Mouse (Mus musculus) limb, embryonic 11.5 days (tissue): Measurements from ENCODE around the gene A030005K14Rik. TPM values are rescaled to one million over a fixed set of nuclear protein-coding genes. Genes with fewer than 3 reads are reported as not detected.

Experiments
- ATAC-seq: fragments of 200-750 bp; cut with Nextera tagmentation; 2 replicates; pipeline ENCODE4 v1.8.0; 2017; ENCODE audit warnings: low read depth; ENCODE audit not compliant: insufficient number of reproducible peaks, low FRiP score, low TSS enrichment
- DNase-seq: peaks from one replicate; pipeline ENCODE4 v3.0.0-alpha.2; 2015; ENCODE audit warnings: low spot score
- H3K27ac ChIP-seq: fragments of 300-500 bp; sonication (generic); replicated peaks from 2 replicates; pipeline ENCODE4 v1.5.1; 2014; ENCODE audit warnings: low read depth, mild to moderate bottlenecking, low read length
- H3K27me3 ChIP-seq: fragments of 300-500 bp; sonication (generic); 2 replicates; pipeline ENCODE4 v1.6.1; 2014; ENCODE audit warnings: mild to moderate bottlenecking, low read length, mixed read lengths; ENCODE audit not compliant: control insufficient read depth, insufficient read depth
- H3K36me3 ChIP-seq: fragments of 300-500 bp; sonication (generic); 2 replicates; pipeline ENCODE4 v1.6.1; 2014; ENCODE audit warnings: mild to moderate bottlenecking, low read length, moderate library complexity, mixed read lengths; ENCODE audit not compliant: control insufficient read depth, insufficient read depth
- H3K4me1 ChIP-seq: fragments of 300-500 bp; sonication (generic); 2 replicates; pipeline ENCODE4 v1.6.1; 2014; ENCODE audit warnings: low read length, mixed read lengths; ENCODE audit not compliant: control insufficient read depth, insufficient read depth
- H3K4me2 ChIP-seq: fragments of 300-500 bp; sonication (generic); 2 replicates; pipeline ENCODE4 v1.6.1; 2014; ENCODE audit warnings: low read depth, mild to moderate bottlenecking, moderate library complexity; ENCODE audit not compliant: severe bottlenecking
- H3K4me3 ChIP-seq: fragments of 300-500 bp; sonication (generic); 2 replicates; pipeline ENCODE4 v1.5.1; 2014; ENCODE audit warnings: low read depth, low read length
- H3K9ac ChIP-seq: fragments of 300-500 bp; sonication (generic); 2 replicates; pipeline ENCODE4 v1.6.1; 2014; ENCODE audit warnings: mild to moderate bottlenecking, low read length
- H3K9me3 ChIP-seq: fragments of 300-500 bp; sonication (generic); 2 replicates; pipeline ENCODE4 v1.6.1; 2016; ENCODE audit warnings: low read length; ENCODE audit not compliant: control insufficient read depth
- WGBS: fragments of 180-500 bp; shearing (Covaris S2); extraction: QIAGEN DNeasy Blood & Tissue Kit; methylation state at CpG from one replicate; pipeline ENCODE4 v1.1.7; 2014; 5-methylcytosine and 5-hydroxymethylcytosine counted together
- polyA plus RNA-seq: library from polyadenylated mRNA; unstranded; fragments of >200 nt; fragmentation: Nextera tagmentation; extraction: Ambion mirVana; gene quantifications from 2 replicates; pipeline ENCODE4 v1.2.1, GENCODE M21; 2014

Gene A030005K14Rik
- polyA plus RNA-seq, 1 experiment from 2014 or later: not detected

GRCm38 (mm10) chr1:83016556-83016955 lies 42.6 kb downstream of the A030005K14Rik start:
- Histone ChIP-seq H3K27ac (no peak overlapping the region), H3K9me3 (no peaks in the 10 kb centered on the region), H3K4me1 (no peaks in the 10 kb centered on the region), H3K36me3 (no peaks in the 10 kb centered on the region), H3K9ac (no peak overlapping the region), H3K27me3 (no peaks in the 10 kb centered on the region), H3K4me3 (no peak overlapping the region), H3K4me2 (no peak overlapping the region)
- 61% methylated on average over 1 of the region's 1 CpGs for WGBS
- ATAC-seq: no peak
- DNase-seq: no peak

DNA sequence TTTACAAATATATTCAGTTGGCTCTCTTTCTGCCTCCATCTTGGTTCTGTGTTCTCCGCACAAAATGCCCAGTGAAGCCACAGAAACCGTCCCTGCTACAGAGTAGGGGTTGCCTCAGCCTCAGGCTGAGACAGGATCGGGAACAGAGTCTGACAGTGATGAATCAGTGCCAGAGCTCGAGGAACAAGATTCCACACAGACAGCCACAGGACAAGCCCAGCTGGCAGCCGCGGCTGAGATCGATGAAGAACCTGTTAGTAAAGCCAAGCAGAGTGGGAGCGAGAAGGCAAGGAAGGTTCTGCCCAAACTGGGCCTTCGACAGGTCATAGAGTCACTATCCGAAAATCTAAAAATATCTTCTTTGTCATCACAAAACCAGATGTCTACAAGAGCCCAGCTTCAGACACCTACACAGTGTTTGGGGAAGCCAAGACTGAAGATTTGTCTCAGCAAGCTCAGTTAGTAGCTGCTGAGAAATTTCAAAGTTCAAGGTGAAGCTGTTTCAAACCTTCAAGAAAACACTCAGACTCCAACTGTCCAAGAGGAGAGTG lies 43.8 kb downstream of the A030005K14Rik start:
- Histone ChIP-seq H3K4me1 (no peaks in the 10 kb centered on the region), H3K27ac (no peak overlapping the region), H3K4me2 (no peak overlapping the region), H3K27me3 (no peaks in the 10 kb centered on the region), H3K9ac (no peak overlapping the region), H3K4me3 (no peak overlapping the region), H3K36me3 (no peaks in the 10 kb centered on the region), H3K9me3 (no peaks in the 10 kb centered on the region)
- ATAC-seq (no peak), DNase-seq (no peak)
- 74% methylated on average over 10 of the region's 10 CpGs for WGBS

DNA sequence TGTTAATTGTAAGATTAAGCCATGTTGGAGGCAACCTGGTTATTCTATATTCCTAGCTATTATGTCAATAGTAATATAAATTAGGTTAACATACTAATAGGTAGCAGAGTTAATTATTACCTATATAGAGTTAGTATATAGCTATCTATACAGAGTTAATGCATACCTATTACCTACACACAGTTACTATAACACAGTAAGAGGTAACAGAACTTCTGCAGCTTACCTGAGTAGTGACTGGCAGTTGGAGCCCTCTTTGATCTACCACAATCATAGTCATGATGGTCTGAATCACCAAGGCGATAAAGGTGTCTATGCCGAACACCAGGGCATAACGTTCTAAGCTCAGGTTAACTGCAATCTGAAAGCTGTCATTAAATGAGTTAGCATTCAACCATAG lies 44.7 kb downstream of the A030005K14Rik start:
- no peak for DNase-seq
- ATAC-seq: no peak
- Histone ChIP-seq H3K36me3 (no peaks in the 10 kb centered on the region), H3K4me2 (no peak overlapping the region), H3K4me1 (no peaks in the 10 kb centered on the region), H3K9ac (no peak overlapping the region), H3K4me3 (no peak overlapping the region), H3K9me3 (no peaks in the 10 kb centered on the region), H3K27ac (no peak overlapping the region), H3K27me3 (no peaks in the 10 kb centered on the region)
- 90% methylated on average over 3 of the region's 3 CpGs for WGBS

Other genes starting within 250 kb of the A030005K14Rik start
- gene Agfg1, start 219.9 kb downstream of the A030005K14Rik start, polyA plus RNA-seq: 39.8 and 42.1 TPM in 2 replicates
- 0.33 TPM in 1 of 2 replicates, not detected in the other for gene A030005L19Rik, start 146.1 kb downstream of the A030005K14Rik start, polyA plus RNA-seq
- gene A030014E15Rik, start 134.5 kb downstream of the A030005K14Rik start, polyA plus RNA-seq: not detected in 2 replicates
- not detected in 2 replicates for gene Gm6217, start 128.0 kb downstream of the A030005K14Rik start, polyA plus RNA-seq
- gene A030003K21Rik, start 116.0 kb downstream of the A030005K14Rik start, polyA plus RNA-seq: not detected in 2 replicates
- gene Gm7544, start 103.4 kb downstream of the A030005K14Rik start, polyA plus RNA-seq: not detected in 2 replicates
- gene Gm47955, start 99.1 kb downstream of the A030005K14Rik start, polyA plus RNA-seq: not detected in 2 replicates
- gene Gm47959, start 58.8 kb downstream of the A030005K14Rik start, polyA plus RNA-seq: not detected in 2 replicates
- gene Slc19a3, start 20.9 kb downstream of the A030005K14Rik start, polyA plus RNA-seq: 0.83 and 1.6 TPM in 2 replicates
- gene Krtap28-10, start 16.9 kb downstream of the A030005K14Rik start, polyA plus RNA-seq: not detected in 2 replicates
- gene Gm47969, start 14.4 kb downstream of the A030005K14Rik start, polyA plus RNA-seq: not detected in 2 replicates
- gene Krtap28-13, start 1.6 kb upstream of the A030005K14Rik start, polyA plus RNA-seq: not detected in 2 replicates
- gene Ccl20, start 57.4 kb upstream of the A030005K14Rik start, polyA plus RNA-seq: not detected in 2 replicates
- gene Daw1, start 100.4 kb upstream of the A030005K14Rik start, polyA plus RNA-seq: 0.11 TPM in 1 of 2 replicates, not detected in the other